Mouse (Mus musculus) megakaryocyte, embryonic 14.5 days (primary cell): ENCODE measurements at regions not wholly inside any gene's neighbourhood (a gene's known extent, or its start where the extent isn't known, plus 50 kb on each side); places are given as distances from the start of the nearest gene placed in this dataset.

Experiments
- FLI1 ChIP-seq: IDR thresholded peaks from 2 replicates; pipeline ENCODE4 v1.6.1; 2012; ENCODE audit warnings: low read length, inconsistent platforms, mixed read lengths
- GATA1 ChIP-seq: IDR thresholded peaks from 3 replicates; pipeline ENCODE4 v1.6.1; 2012; ENCODE audit warnings: mixed read lengths, low read length, inconsistent platforms, borderline replicate concordance

- no peak for TF ChIP-seq FLI1
- no peak for TF ChIP-seq GATA1
Measured at GRCm38 (mm10) chr11:45539459-45539858, 312.4 kb upstream of the Clint1 start.
